Mouse (Mus musculus): Measurements from ENCODE around the gene Zc3h12d. TPM values are rescaled to one million over a fixed set of nuclear protein-coding genes. Genes with fewer than 3 reads are reported as not detected.

Gene Zc3h12d
- polyA plus RNA-seq, 1 experiment from 2014 or later: 0.29 TPM

DNA sequence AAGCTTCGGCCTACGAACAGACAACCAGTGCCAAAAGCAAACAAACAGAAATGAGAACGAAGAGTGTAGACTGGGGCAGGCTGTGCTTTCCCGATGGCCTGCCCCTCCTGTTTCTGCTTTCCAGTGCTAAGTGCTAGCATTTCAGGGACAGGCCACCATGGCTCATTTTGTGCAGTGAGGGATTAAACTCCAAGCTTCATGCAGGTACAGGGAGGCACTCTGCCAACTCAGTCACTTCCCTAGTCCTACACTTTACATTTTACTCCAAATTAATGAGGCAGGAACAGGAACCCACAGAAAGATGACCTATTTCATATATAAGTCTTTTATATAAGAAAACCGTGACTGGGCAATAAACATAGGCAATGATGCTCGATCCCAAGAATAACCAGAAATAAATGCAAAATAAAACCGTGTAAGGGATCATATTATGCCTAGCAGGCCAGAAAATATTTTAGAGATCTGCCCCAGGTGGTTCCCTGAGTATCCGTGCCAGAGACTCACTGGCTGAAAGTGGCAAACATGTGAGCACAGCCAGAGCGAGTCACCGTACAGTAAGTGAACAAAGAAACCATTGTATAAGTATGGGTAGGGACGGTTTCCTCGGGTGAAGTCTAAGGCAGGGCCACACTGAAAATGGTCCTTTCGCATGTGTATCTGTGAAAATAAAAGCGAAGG lies 29.1 kb downstream of the Zc3h12d start:
- no peak overlapping the region for H3K4me3 ChIP-seq (replicated peaks)
- peak; percentile 82 for ATAC-seq (ENCODE audit: insufficient number of reproducible peaks, insufficient read depth, low FRiP score, low TSS enrichment, low read depth)
- H3K36me3 ChIP-seq: no peaks in the 10 kb centered on the region
- 0 out of 2 replicates have a peak, but pooled peaks cover 9% of the 10 kb centered on the region for H3K4me1 ChIP-seq (replicated peaks)
- peaks cover 6% of the 10 kb centered on the region for H3K27me3 ChIP-seq
- H3K27ac ChIP-seq: peak overlapping the region; percentile 75
- no peaks in the 10 kb centered on the region for H3K9me3 ChIP-seq
- H3K9ac ChIP-seq (replicated peaks): no peak overlapping the region
- no peak overlapping the region for H3K4me2 ChIP-seq
- 75% methylated on average over 14 of the region's 14 CpGs for WGBS

- H3K9ac ChIP-seq (replicated peaks): no peak overlapping the region
- peaks cover 13% of the 10 kb centered on the region for H3K27me3 ChIP-seq
- no peak overlapping the region for H3K4me2 ChIP-seq
- ATAC-seq (ENCODE audit: insufficient number of reproducible peaks, insufficient read depth, low FRiP score, low TSS enrichment, low read depth): no peak
- H3K27ac ChIP-seq: peak overlapping the region; percentile 75
- no peaks in the 10 kb centered on the region for H3K36me3 ChIP-seq
- 89% methylated on average over 23 of the region's 25 CpGs for WGBS
- no peaks in the 10 kb centered on the region for H3K9me3 ChIP-seq
- H3K4me3 ChIP-seq (replicated peaks): no peak overlapping the region
- peaks cover 11% of the 10 kb centered on the region for H3K4me1 ChIP-seq (replicated peaks)
Observed at GRCm38 (mm10) chr10:7861937-7862657, 29.8 kb downstream of the Zc3h12d start.

- H3K4me3 ChIP-seq (replicated peaks): no peak overlapping the region
- peaks cover 26% of the 10 kb centered on the region for H3K27me3 ChIP-seq
- WGBS: 93% methylated on average over 6 of the region's 6 CpGs
- peaks cover 18% of the 10 kb centered on the region for H3K4me1 ChIP-seq (replicated peaks)
- no peak for ATAC-seq (ENCODE audit: insufficient number of reproducible peaks, insufficient read depth, low FRiP score, low TSS enrichment, low read depth)
- H3K27ac ChIP-seq: no peak overlapping the region
- no peak overlapping the region for H3K9ac ChIP-seq (replicated peaks)
- no peaks in the 10 kb centered on the region for H3K9me3 ChIP-seq
- no peaks in the 10 kb centered on the region for H3K36me3 ChIP-seq
- no peak overlapping the region for H3K4me2 ChIP-seq
Observed at GRCm38 (mm10) chr10:7863411-7863810, 31.1 kb downstream of the Zc3h12d start.

GRCm38 (mm10) chr10:7864184-7864583 lies 31.9 kb downstream of the Zc3h12d start:
- Histone ChIP-seq H3K27ac (no peak overlapping the region), H3K9me3 (no peaks in the 10 kb centered on the region), H3K4me1 (replicated peaks) (peaks cover 18% of the 10 kb centered on the region), H3K36me3 (no peaks in the 10 kb centered on the region), H3K27me3 (peaks cover 33% of the 10 kb centered on the region), H3K4me2 (no peak overlapping the region), H3K4me3 (replicated peaks) (no peak overlapping the region), H3K9ac (replicated peaks) (no peak overlapping the region)
- 69% methylated on average over 6 of the region's 6 CpGs for WGBS
- ATAC-seq (ENCODE audit: insufficient number of reproducible peaks, insufficient read depth, low FRiP score, low TSS enrichment, low read depth): no peak

DNA sequence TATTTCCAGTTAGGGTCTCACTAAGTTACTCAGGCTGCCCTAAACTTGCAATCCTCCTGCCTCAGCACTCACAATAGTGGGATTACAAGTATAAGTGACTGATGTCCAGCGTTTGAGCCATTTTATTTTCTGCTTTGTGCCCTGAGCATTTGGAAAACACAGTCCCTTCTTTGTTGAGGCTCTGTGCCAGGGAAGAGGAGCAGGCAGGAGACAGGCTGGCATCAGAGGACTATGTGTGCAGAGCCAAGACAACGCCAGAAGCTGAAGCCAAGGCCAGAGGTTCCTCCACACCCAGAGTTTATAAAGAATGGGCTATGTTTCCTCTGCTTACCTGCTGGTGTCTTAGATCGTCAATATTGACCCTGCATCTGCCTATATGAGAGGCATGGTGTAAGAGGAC lies 32.5 kb downstream of the Zc3h12d start:
- H3K27ac ChIP-seq: no peak overlapping the region

DNA sequence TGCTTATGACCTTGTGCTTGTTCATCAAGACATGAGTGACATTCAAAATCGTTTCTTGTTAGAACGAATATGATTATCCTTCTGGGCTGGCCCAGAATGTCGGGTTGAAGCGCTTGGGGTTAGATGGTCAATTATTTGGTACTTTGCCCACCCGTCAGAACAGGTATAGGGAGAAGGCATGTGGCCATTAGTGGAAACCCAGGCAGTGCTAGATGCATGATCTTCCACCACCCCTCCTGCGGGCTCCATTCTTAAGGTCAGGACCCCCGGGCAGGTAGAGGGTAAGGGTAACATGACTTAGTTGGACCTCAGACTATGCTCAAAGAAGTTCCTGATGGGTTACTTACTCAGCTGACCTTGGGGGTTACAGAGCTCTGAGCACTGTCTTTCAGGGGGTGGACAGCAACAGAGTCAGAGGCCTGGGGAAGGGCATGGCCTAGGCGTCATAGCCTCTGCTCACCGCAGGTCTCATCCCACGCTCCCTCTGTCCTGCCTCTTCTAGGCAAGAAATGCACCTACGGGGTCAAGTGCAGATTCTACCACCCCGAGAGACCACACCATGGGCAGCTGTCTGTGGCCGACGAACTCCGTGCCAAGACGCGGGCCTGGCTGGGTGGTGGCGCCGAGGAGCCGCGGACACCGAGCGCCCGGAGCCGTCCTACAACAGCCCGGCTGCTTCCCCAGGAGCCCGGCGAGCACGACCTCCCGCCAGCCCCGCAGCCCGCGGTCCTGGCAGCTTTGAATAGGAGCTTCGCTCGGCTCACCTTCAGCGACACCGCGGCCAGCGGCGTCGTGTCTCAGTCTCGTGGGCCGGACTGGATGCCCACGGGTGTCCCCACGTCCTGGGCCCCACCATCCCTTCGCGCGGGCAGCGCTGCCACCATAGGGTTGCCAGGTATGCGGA lies 34.7 kb downstream of the Zc3h12d start:
- Histone ChIP-seq H3K4me3 (replicated peaks) (peak overlapping the region; percentile 42), H3K27me3 (peaks cover 39% of the 10 kb centered on the region), H3K4me1 (replicated peaks) (peaks cover 30% of the 10 kb centered on the region), H3K27ac (no peak overlapping the region), H3K9ac (replicated peaks) (peak overlapping the region; percentile 54), H3K4me2 (peak overlapping the region; percentile 78), H3K36me3 (no peaks in the 10 kb centered on the region), H3K9me3 (no peaks in the 10 kb centered on the region)
- 19% methylated on average over 50 of the region's 50 CpGs for WGBS
- no peak for ATAC-seq (ENCODE audit: insufficient number of reproducible peaks, insufficient read depth, low FRiP score, low TSS enrichment, low read depth)

More for the DNA sequence above, 32.5 kb downstream of the Zc3h12d start:
- peaks cover 39% of the 10 kb centered on the region for H3K27me3 ChIP-seq
- H3K4me2 ChIP-seq: no peak overlapping the region
- no peaks in the 10 kb centered on the region for H3K9me3 ChIP-seq
- no peaks in the 10 kb centered on the region for H3K36me3 ChIP-seq
- ATAC-seq (ENCODE audit: insufficient number of reproducible peaks, insufficient read depth, low FRiP score, low TSS enrichment, low read depth): no peak
- H3K4me1 ChIP-seq (replicated peaks): peaks cover 21% of the 10 kb centered on the region
- WGBS: 88% methylated on average over 3 of the region's 3 CpGs
- H3K9ac ChIP-seq (replicated peaks): no peak overlapping the region
- no peak overlapping the region for H3K4me3 ChIP-seq (replicated peaks)

GRCm38 (mm10) chr10:7867666-7868030 lies 35.4 kb downstream of the Zc3h12d start:
- H3K36me3 ChIP-seq: no peaks in the 10 kb centered on the region
- H3K9me3 ChIP-seq: no peaks in the 10 kb centered on the region
- H3K27me3 ChIP-seq: peaks cover 39% of the 10 kb centered on the region
- H3K27ac ChIP-seq: no peak overlapping the region
- H3K4me1 ChIP-seq (replicated peaks): peaks cover 27% of the 10 kb centered on the region
- peak overlapping the region; percentile 78 for H3K4me2 ChIP-seq
- peak overlapping the region; percentile 54 for H3K9ac ChIP-seq (replicated peaks)
- ATAC-seq (ENCODE audit: insufficient number of reproducible peaks, insufficient read depth, low FRiP score, low TSS enrichment, low read depth): no peak
- H3K4me3 ChIP-seq (replicated peaks): peak overlapping the region; percentile 42
- WGBS: 25% methylated on average over 21 of the region's 21 CpGs

GRCm38 (mm10) chr10:7869746-7870145 lies 37.5 kb downstream of the Zc3h12d start:
- Histone ChIP-seq H3K4me3 (replicated peaks) (no peak overlapping the region), H3K9me3 (no peaks in the 10 kb centered on the region), H3K36me3 (no peaks in the 10 kb centered on the region), H3K4me2 (no peak overlapping the region), H3K9ac (replicated peaks) (no peak overlapping the region), H3K27me3 (peaks cover 37% of the 10 kb centered on the region), H3K27ac (no peak overlapping the region), H3K4me1 (replicated peaks) (peaks cover 24% of the 10 kb centered on the region)
- WGBS: 59% methylated on average over 8 of the region's 8 CpGs
- ATAC-seq (ENCODE audit: insufficient number of reproducible peaks, insufficient read depth, low FRiP score, low TSS enrichment, low read depth): no peak

- Histone ChIP-seq H3K27me3 (peaks cover 37% of the 10 kb centered on the region), H3K4me2 (no peak overlapping the region), H3K4me3 (replicated peaks) (no peak overlapping the region), H3K27ac (no peak overlapping the region), H3K9ac (replicated peaks) (no peak overlapping the region), H3K36me3 (no peaks in the 10 kb centered on the region), H3K4me1 (replicated peaks) (peaks cover 24% of the 10 kb centered on the region), H3K9me3 (no peaks in the 10 kb centered on the region)
- no peak for ATAC-seq (ENCODE audit: insufficient number of reproducible peaks, insufficient read depth, low FRiP score, low TSS enrichment, low read depth)
- 68% methylated on average over 11 of the region's 11 CpGs for WGBS
Observed at GRCm38 (mm10) chr10:7870571-7871315, 38.5 kb downstream of the Zc3h12d start.

- Histone ChIP-seq H3K27ac (no peak overlapping the region), H3K9ac (replicated peaks) (no peak overlapping the region), H3K4me1 (replicated peaks) (peaks cover 24% of the 10 kb centered on the region), H3K4me2 (no peak overlapping the region), H3K27me3 (peaks cover 32% of the 10 kb centered on the region), H3K4me3 (replicated peaks) (no peak overlapping the region), H3K9me3 (no peaks in the 10 kb centered on the region), H3K36me3 (no peaks in the 10 kb centered on the region)
- no peak for ATAC-seq (ENCODE audit: insufficient number of reproducible peaks, insufficient read depth, low FRiP score, low TSS enrichment, low read depth)
- WGBS: 73% methylated on average over 5 of the region's 5 CpGs
Observed at GRCm38 (mm10) chr10:7871381-7872020, 39.2 kb downstream of the Zc3h12d start.
